Mouse (Mus musculus) MEL (cell line): ENCODE measurements around the gene Gm49361.

Experiments
- CTCF ChIP-seq, 3 experiments: IDR thresholded peaks in 2 of 3; conservative IDR thresholded peaks in 1 of 3; 2 replicates each; pipeline ENCODE4 v1.5.1; 2011 to 2012; ENCODE audit warnings: low read length in 3 of 3, low read depth in 2 of 3, mild to moderate bottlenecking in 2 of 3, improper control_type of control experiment in 1 of 3, inconsistent platforms in 1 of 3, mixed read lengths in 1 of 3, moderate library complexity in 1 of 3; ENCODE audit not compliant: control insufficient read depth in 1 of 3, insufficient read depth in 1 of 3, poor library complexity in 1 of 3, severe bottlenecking in 1 of 3
- HCFC1 ChIP-seq: IDR thresholded peaks from 2 replicates; pipeline ENCODE4 v1.6.1; 2012; ENCODE audit warnings: low read depth, mild to moderate bottlenecking, inconsistent platforms, low read length, improper control_type of control experiment, moderate library complexity
- MAX ChIP-seq: IDR thresholded peaks from 2 replicates; pipeline ENCODE4 v1.6.1; 2011; ENCODE audit warnings: low read length, improper control_type of control experiment
- MYB ChIP-seq: IDR thresholded peaks from 2 replicates; pipeline ENCODE4 v1.6.1; 2011; ENCODE audit warnings: mild to moderate bottlenecking, low read depth, low read length, improper control_type of control experiment
- MYC ChIP-seq: IDR thresholded peaks from 2 replicates; pipeline ENCODE4 v1.6.1; 2011; ENCODE audit warnings: low read depth, mild to moderate bottlenecking, low read length, improper control_type of control experiment, moderate library complexity
- POLR2A ChIP-seq, 2 experiments: IDR thresholded peaks; 2 replicates each; pipeline ENCODE4 v1.6.1; 2011 to 2012; ENCODE audit warnings: low read length in 2 of 2, mild to moderate bottlenecking in 2 of 2, control low read depth in 1 of 2, improper control_type of control experiment in 1 of 2, low read depth in 1 of 2, moderate library complexity in 1 of 2; ENCODE audit not compliant: control insufficient read depth in 1 of 2, insufficient read depth in 1 of 2, poor library complexity in 1 of 2
- RCOR1 ChIP-seq: IDR thresholded peaks from 2 replicates; pipeline ENCODE4 v1.6.1; 2012; ENCODE audit warnings: low read depth, mild to moderate bottlenecking, inconsistent platforms, low read length, improper control_type of control experiment
- SIN3A ChIP-seq: IDR thresholded peaks from 2 replicates; pipeline ENCODE4 v1.6.1; 2012; ENCODE audit warnings: low read length, improper control_type of control experiment, inconsistent platforms
- TAL1 ChIP-seq: IDR thresholded peaks from 2 replicates; pipeline ENCODE4 v1.6.1; 2012; ENCODE audit warnings: mild to moderate bottlenecking, inconsistent platforms, low read length, moderate library complexity, mixed read lengths
- TCF12 ChIP-seq: IDR thresholded peaks from 2 replicates; pipeline ENCODE4 v1.6.1; 2014; ENCODE audit warnings: low read depth, mild to moderate bottlenecking, inconsistent platforms, low read length, improper control_type of control experiment, moderate library complexity
- UBTF ChIP-seq: IDR thresholded peaks from 2 replicates; pipeline ENCODE4 v1.6.1; 2012; ENCODE audit warnings: low read depth, mild to moderate bottlenecking, inconsistent platforms, low read length, improper control_type of control experiment, moderate library complexity, borderline replicate concordance; ENCODE audit not compliant: insufficient read depth

GRCm38 (mm10) chr14:57711059-57711458, 34.8 kb downstream of the Gm49361 start:
- TF ChIP-seq POLR2A (IDR thresholded peaks at IDR 0.05; ENCODE audit: control insufficient read depth in 1 of 2, insufficient read depth in 1 of 2, low read depth in 1 of 2, low read length in 2 of 2, poor library complexity in 1 of 2) (no peak), MYB (no peak), MYC (no peak), TAL1 (no peak), SIN3A (no peak), CTCF (IDR thresholded peaks at IDR 0.05 in 2 of 3, conservative IDR thresholded peaks at IDR 0.05 in 1 of 3; ENCODE audit: control insufficient read depth in 1 of 3, insufficient read depth in 1 of 3, low read depth in 2 of 3, low read length in 3 of 3, poor library complexity in 1 of 3, severe bottlenecking in 1 of 3) (no peak), HCFC1 (no peak), MAX (no peak), TCF12 (no peak), RCOR1 (no peak), UBTF (no peak)
